Mouse (Mus musculus) heart, postnatal 0 days (tissue): ENCODE results near the gene Ehbp1. TPM values are rescaled to one million over a fixed set of nuclear protein-coding genes. Genes with fewer than 3 reads are reported as not detected.

Source experiments
- ATAC-seq: fragments of 200-750 bp; cut with Nextera tagmentation; 2 replicates; pipeline ENCODE4 v1.8.0; 2017; ENCODE audit warnings: low read depth, moderate number of reproducible peaks, moderate library complexity; ENCODE audit not compliant: insufficient read depth
- DNase-seq: peaks from one replicate; pipeline ENCODE4 v3.0.0-alpha.2; 2016; ENCODE audit warnings: low spot score
- H3K27ac ChIP-seq: fragments of 300-500 bp; sonication (generic); 2 replicates; pipeline ENCODE4 v1.5.1; 2014; ENCODE audit warnings: low read depth, mild to moderate bottlenecking
- H3K27me3 ChIP-seq: fragments of 300-500 bp; sonication (generic); 2 replicates; pipeline ENCODE4 v1.6.1; 2014; ENCODE audit warnings: low read length, mixed read lengths; ENCODE audit not compliant: control insufficient read depth, insufficient read depth
- H3K36me3 ChIP-seq: fragments of 300-500 bp; sonication (generic); replicated peaks from 2 replicates; pipeline ENCODE4 v1.6.1; 2014; ENCODE audit warnings: low read length, mixed read lengths; ENCODE audit not compliant: control insufficient read depth, insufficient read depth
- H3K4me1 ChIP-seq: fragments of 300-500 bp; sonication (generic); 2 replicates; pipeline ENCODE4 v1.6.1; 2014; ENCODE audit warnings: antibody characterized with exemption; ENCODE audit not compliant: control insufficient read depth, insufficient read depth
- H3K4me2 ChIP-seq: fragments of 300-500 bp; sonication (generic); 2 replicates; pipeline ENCODE4 v1.6.1; 2014; ENCODE audit warnings: low read depth, mild to moderate bottlenecking, low read length, moderate library complexity
- H3K4me3 ChIP-seq: fragments of 300-500 bp; sonication (generic); 2 replicates; pipeline ENCODE4 v1.5.1; 2014; ENCODE audit warnings: low read depth, low read length
- H3K9ac ChIP-seq: fragments of 300-500 bp; sonication (generic); replicated peaks from 2 replicates; pipeline ENCODE4 v1.6.1; 2014; ENCODE audit warnings: low read depth, low read length, mixed read lengths
- H3K9me3 ChIP-seq: fragments of 300-500 bp; sonication (generic); replicated peaks from 2 replicates; pipeline ENCODE4 v1.6.1; 2016; ENCODE audit warnings: low read length; ENCODE audit not compliant: control insufficient read depth
- CTCF ChIP-seq: IDR thresholded peaks from 2 replicates; pipeline ENCODE4 v1.5.1; 2016; ENCODE audit warnings: antibody characterized with exemption, control low read depth, low read depth
- EP300 ChIP-seq: IDR thresholded peaks from 2 replicates; pipeline ENCODE4 v1.6.1; 2016; ENCODE audit warnings: antibody characterized with exemption, low read depth
- whole genome bisulfite sequencing: fragments of 180-500 bp; shearing (Covaris S2); extraction: QIAGEN DNeasy Blood & Tissue Kit; methylation state at CpG from one replicate; pipeline ENCODE4 v1.1.7; 2014; 5-methylcytosine and 5-hydroxymethylcytosine counted together
- polyA plus RNA-seq: library from polyadenylated mRNA; unstranded; fragments of >200 nt; fragmentation: Nextera tagmentation; extraction: Ambion mirVana; gene quantifications from 2 replicates; pipeline ENCODE4 v1.2.1, GENCODE M21; 2015
- total RNA-seq: library from RNA; depleted of rRNA; stranded (reverse); fragments of >200 nt; gene quantifications from 2 replicates; pipeline ENCODE4 v1.2.3, GENCODE M21; 2014; ENCODE audit warnings: low replicate concordance

Ehbp1 gene
- total and polyA plus RNA-seq, 2 experiments from 2014 or later: 35.9 to 53.5 TPM

DNA sequence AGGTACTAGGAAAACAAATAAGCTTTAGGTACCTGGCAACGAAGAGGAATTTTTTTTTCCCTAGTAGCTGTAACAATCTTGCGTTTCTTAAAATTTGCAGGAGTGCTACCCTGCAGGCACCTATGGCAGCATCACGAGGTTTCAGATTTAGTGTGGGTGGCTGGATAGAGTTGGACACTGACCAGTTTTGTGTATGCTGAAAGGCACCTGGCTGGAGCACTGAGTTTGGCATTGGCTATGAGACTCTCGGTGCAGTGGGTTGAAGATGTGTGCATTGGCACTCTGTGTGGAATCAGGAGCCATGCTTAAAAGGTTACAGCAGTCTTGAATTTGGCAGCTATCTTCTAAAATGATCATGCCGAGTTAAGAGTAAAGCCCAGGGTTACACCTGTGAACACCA is 138.7 kb downstream of the Ehbp1 start:
- ATAC-seq: no peak
- DNase-seq: no peak
- Histone ChIP-seq H3K4me3 (no peak overlapping the region), H3K27ac (no peak overlapping the region), H3K4me1 (no peaks in the 10 kb centered on the region), H3K36me3 (no peaks in the 10 kb centered on the region), H3K27me3 (no peaks in the 10 kb centered on the region), H3K9ac (no peak overlapping the region), H3K4me2 (no peak overlapping the region), H3K9me3 (no peaks in the 10 kb centered on the region)
- 86% methylated on average over 5 of the region's 5 CpGs for WGBS
- TF ChIP-seq EP300 (no peak), CTCF (no peak)

DNA sequence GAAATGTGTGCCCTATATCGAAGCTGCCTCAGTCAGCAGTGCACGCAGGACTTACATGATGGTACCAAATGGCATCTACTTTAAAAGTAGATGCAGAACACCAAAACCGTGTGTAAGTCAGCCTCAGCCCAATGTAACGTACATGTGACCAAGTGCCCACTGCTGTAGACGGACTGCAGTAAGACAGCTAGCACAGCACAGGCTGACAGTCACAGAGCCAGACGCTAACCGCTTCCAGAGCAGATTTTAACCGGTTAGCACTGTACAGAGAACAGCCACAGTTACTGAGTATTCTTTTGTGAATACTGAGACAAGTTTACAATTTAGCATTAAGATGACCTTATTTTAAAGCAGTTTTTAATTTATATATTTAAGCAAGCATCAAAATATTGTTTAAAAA is 141.0 kb downstream of the Ehbp1 start:
- no peak for TF ChIP-seq CTCF
- no peak for TF ChIP-seq EP300

DNA sequence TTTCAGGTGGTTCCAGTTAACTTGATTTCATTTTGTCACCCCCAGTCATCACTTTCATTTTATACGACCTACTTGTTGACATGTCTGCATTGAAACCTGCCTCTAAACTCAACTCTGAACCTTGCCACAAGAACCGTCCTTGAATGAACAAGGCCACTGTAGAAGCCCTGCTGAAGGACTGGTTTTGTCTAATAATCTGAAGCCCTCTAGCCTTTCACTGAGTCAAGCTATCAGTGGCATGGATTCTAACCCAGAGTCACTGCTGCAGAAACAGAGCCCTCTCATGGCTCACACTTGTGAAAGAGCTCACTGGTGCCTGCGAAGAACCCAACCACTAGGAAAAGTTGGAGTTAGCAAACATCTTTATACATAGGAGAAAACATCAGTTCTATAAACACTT is 142.2 kb downstream of the Ehbp1 start:
- Histone ChIP-seq H3K27ac (peak overlapping the region; percentile 28), H3K36me3 (no peaks in the 10 kb centered on the region), H3K4me1 (0 out of 2 replicates have a peak, but pooled peaks cover 9% of the 10 kb centered on the region), H3K9ac (no peak overlapping the region), H3K4me2 (no peak overlapping the region; the same call in 1 of the 2 replicates), H3K27me3 (no peaks in the 10 kb centered on the region), H3K4me3 (no peak overlapping the region), H3K9me3 (no peaks in the 10 kb centered on the region)
- no peak for DNase-seq
- TF ChIP-seq CTCF: no peak
- TF ChIP-seq EP300: no peak
- 49% methylated on average over 3 of the region's 3 CpGs for WGBS
- ATAC-seq: no peak

More for the DNA sequence above, 141.0 kb downstream of the Ehbp1 start:
- Histone ChIP-seq H3K4me3 (no peak overlapping the region), H3K36me3 (no peaks in the 10 kb centered on the region), H3K4me2 (no peak overlapping the region), H3K27me3 (no peaks in the 10 kb centered on the region), H3K9ac (no peak overlapping the region), H3K9me3 (no peaks in the 10 kb centered on the region), H3K27ac (no peak overlapping the region), H3K4me1 (0 out of 2 replicates have a peak, but pooled peaks cover 9% of the 10 kb centered on the region)
- ATAC-seq (no peak), DNase-seq (no peak)
- WGBS: 71% methylated on average over 8 of the region's 8 CpGs

DNA sequence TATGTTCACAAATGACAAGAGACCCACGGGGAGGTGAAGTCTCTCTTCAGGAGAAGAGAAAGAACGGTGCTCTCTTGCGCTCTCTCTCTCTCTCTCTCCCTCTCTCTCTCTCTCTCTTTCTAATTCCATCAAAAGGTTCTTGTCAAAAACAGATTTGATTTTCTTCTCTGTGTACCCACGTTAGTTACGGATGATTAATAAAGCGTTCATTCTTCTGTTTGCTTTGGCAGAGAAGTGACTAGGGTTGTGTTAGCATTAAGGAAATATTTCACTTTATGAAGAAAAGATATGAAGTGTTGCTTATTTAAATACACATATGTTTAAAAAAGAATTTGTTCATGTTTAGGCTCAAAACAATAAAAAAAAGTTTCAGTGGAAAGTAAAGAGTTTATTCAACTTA is 143.7 kb downstream of the Ehbp1 start:
- WGBS: 44% methylated on average over 6 of the region's 6 CpGs
- peak overlapping the region; percentile 15; the same call in 1 of the 2 replicates for H3K4me3 ChIP-seq
- peak overlapping the region; percentile 53 for H3K4me2 ChIP-seq
- no peak for TF ChIP-seq CTCF
- TF ChIP-seq EP300: no peak
- no peaks in the 10 kb centered on the region for H3K27me3 ChIP-seq
- peak overlapping the region; percentile 32; the same call in 1 of the 2 replicates for H3K9ac ChIP-seq
- H3K27ac ChIP-seq: peak overlapping the region; percentile 85
- 0 out of 2 replicates have a peak, but pooled peaks cover 9% of the 10 kb centered on the region for H3K4me1 ChIP-seq
- ATAC-seq (no peak), DNase-seq (no peak)
- no peaks in the 10 kb centered on the region for H3K9me3 ChIP-seq
- H3K36me3 ChIP-seq: no peaks in the 10 kb centered on the region

DNA sequence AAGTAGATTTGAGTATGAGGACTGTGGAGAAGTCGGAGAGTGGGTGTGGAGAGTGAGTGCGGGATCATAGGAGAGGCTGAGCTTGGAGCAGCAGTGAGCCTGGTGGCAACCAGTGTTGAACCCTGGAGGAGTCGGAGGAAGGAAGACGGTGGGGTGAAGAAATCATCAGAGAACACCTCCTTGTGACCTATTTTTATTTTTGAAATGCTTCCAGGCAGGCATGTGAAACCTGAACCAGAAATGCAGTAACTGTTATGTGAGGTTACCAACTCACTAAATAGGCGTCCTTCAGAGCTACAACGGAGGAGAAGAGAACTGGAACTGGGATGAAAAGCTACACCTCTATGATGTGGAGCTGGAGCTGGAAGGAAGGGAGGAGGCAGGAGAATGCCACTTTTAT is 144.2 kb downstream of the Ehbp1 start:
- 0 out of 2 replicates have a peak, but pooled peaks cover 9% of the 10 kb centered on the region for H3K4me1 ChIP-seq
- peak; percentile 59 for ATAC-seq
- peak overlapping the region; percentile 53 for H3K4me2 ChIP-seq
- H3K9me3 ChIP-seq: no peaks in the 10 kb centered on the region
- peak overlapping the region; percentile 15; the same call in 1 of the 2 replicates for H3K4me3 ChIP-seq
- TF ChIP-seq EP300 (no peak), CTCF (no peak)
- peak overlapping the region; percentile 32; the same call in 1 of the 2 replicates for H3K9ac ChIP-seq
- peak; percentile 73 for DNase-seq
- H3K27me3 ChIP-seq: no peaks in the 10 kb centered on the region
- peak overlapping the region; percentile 85 for H3K27ac ChIP-seq
- H3K36me3 ChIP-seq: no peaks in the 10 kb centered on the region
- WGBS: 34% methylated on average over 6 of the region's 6 CpGs

DNA sequence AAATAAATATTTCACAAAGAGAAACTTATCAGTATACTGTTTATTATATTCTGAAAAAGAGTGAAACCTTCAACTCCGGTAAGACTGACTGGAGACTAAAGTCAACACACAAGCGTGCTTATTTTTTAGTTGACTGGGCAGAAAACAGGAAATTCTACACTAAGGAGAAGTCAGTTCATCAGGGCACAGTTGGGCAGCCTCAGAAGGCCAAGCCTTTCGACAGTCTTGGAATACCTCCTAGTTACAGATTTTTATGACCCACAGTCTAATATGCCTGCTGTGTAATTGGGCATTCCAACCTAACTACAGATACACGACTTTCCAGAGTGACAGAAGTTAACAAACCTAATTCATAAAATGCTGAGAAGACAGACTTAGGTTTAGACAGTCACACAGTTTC is 145.3 kb downstream of the Ehbp1 start:
- no peak overlapping the region for H3K9ac ChIP-seq
- TF ChIP-seq CTCF: no peak
- no peak for TF ChIP-seq EP300
- ATAC-seq: no peak

More for the DNA sequence above, 145.3 kb downstream of the Ehbp1 start:
- Histone ChIP-seq H3K4me3 (no peak overlapping the region), H3K27me3 (no peaks in the 10 kb centered on the region), H3K4me2 (no peak overlapping the region), H3K4me1 (0 out of 2 replicates have a peak, but pooled peaks cover 9% of the 10 kb centered on the region), H3K36me3 (no peaks in the 10 kb centered on the region), H3K27ac (peak overlapping the region; percentile 85; the same call in 1 of the 2 replicates), H3K9me3 (no peaks in the 10 kb centered on the region)
- no peak for DNase-seq
- 71% methylated on average over 4 of the region's 4 CpGs for WGBS
